Mouse (Mus musculus): ENCODE data around the gene Sdf4.

Gene Sdf4

GRCm38 (mm10) chr4:156004109-156004508 lies 11.4 kb downstream of the Sdf4 start:
- no peak for DNase-seq (ENCODE audit: low spot score in 2 of 2)

- DNase-seq (ENCODE audit: low spot score in 2 of 2): no peak
These were observed 15.7 kb downstream of the Sdf4 start for GRCm38 (mm10) chr4:156008369-156008768.

- peak in 1 of 2 experiments; percentile 60 for DNase-seq (ENCODE audit: low spot score in 2 of 2)
These were observed 21.0 kb downstream of the Sdf4 start, which contains the start of gene Tnfrsf4 for GRCm38 (mm10) chr4:156013637-156014036. Gene Tnfrsf4, plus strand, starts transcription at chr4:156013843.

- no peak for DNase-seq (ENCODE audit: low spot score in 2 of 2)
These were observed 21.8 kb downstream of the Sdf4 start for GRCm38 (mm10) chr4:156014436-156014835.

GRCm38 (mm10) chr4:156019771-156020170 lies 27.1 kb downstream of the Sdf4 start:
- DNase-seq (ENCODE audit: low spot score in 2 of 2): no peak

GRCm38 (mm10) chr4:156021381-156021780 lies 28.7 kb downstream of the Sdf4 start:
- no peak for DNase-seq (ENCODE audit: low spot score in 2 of 2)

- DNase-seq (ENCODE audit: low spot score in 2 of 2): no peak
These were observed 29.3 kb downstream of the Sdf4 start for GRCm38 (mm10) chr4:156021942-156022419.

GRCm38 (mm10) chr4:156023520-156023919 lies 30.8 kb downstream of the Sdf4 start:
- no peak for DNase-seq (ENCODE audit: low spot score in 2 of 2)

GRCm38 (mm10) chr4:156024184-156024583 lies 31.5 kb downstream of the Sdf4 start:
- DNase-seq (ENCODE audit: low spot score in 2 of 2): no peak

GRCm38 (mm10) chr4:156026013-156026412 lies 33.3 kb downstream of the Sdf4 start, which contains the start of gene Tnfrsf18:
Gene Tnfrsf18, plus strand, starts transcription at chr4:156026164.
- DNase-seq (ENCODE audit: low spot score in 2 of 2): peak in 1 of 2 experiments; percentile 43

- no peak for DNase-seq (ENCODE audit: low spot score in 2 of 2)
These were observed 35.9 kb downstream of the Sdf4 start for GRCm38 (mm10) chr4:156028580-156028979.

- DNase-seq (ENCODE audit: low spot score in 2 of 2): no peak
These were observed 38.0 kb downstream of the Sdf4 start for GRCm38 (mm10) chr4:156030651-156031118.

GRCm38 (mm10) chr4:156031255-156031592 lies 38.6 kb downstream of the Sdf4 start:
- DNase-seq (ENCODE audit: low spot score in 2 of 2): no peak

GRCm38 (mm10) chr4:156031593-156032391 lies 39.1 kb downstream of the Sdf4 start:
- DNase-seq (ENCODE audit: low spot score in 2 of 2): peak; percentile 71 to 76

- no peak for DNase-seq (ENCODE audit: low spot score in 2 of 2)
These were observed 40.2 kb downstream of the Sdf4 start for GRCm38 (mm10) chr4:156032856-156033255.

- DNase-seq (ENCODE audit: low spot score in 2 of 2): no peak
These were observed 40.9 kb downstream of the Sdf4 start for GRCm38 (mm10) chr4:156033476-156034119.

- no peak for DNase-seq (ENCODE audit: low spot score in 2 of 2)
These were observed 41.6 kb downstream of the Sdf4 start for GRCm38 (mm10) chr4:156034301-156034700.

GRCm38 (mm10) chr4:156034901-156035300 lies 42.2 kb downstream of the Sdf4 start:
- DNase-seq (ENCODE audit: low spot score in 2 of 2): no peak

- no peak for DNase-seq (ENCODE audit: low spot score in 2 of 2)
These were observed 52.1 kb downstream of the Sdf4 start for GRCm38 (mm10) chr4:156044754-156045153.

GRCm38 (mm10) chr4:156049779-156050178 lies 57.1 kb downstream of the Sdf4 start:
- no peak for DNase-seq (ENCODE audit: low spot score in 2 of 2)

- DNase-seq (ENCODE audit: low spot score in 2 of 2): no peak
These were observed 57.8 kb downstream of the Sdf4 start for GRCm38 (mm10) chr4:156050391-156050980.

- DNase-seq (ENCODE audit: low spot score in 2 of 2): no peak
These were observed 60.4 kb downstream of the Sdf4 start for GRCm38 (mm10) chr4:156053113-156053512.

Data from right cerebral cortex, postnatal 36 days (tissue).